Mouse (Mus musculus) intestine, embryonic 16.5 days (tissue): ENCODE measurements around the gene Vmn1r210. TPM values are rescaled to one million over a fixed set of nuclear protein-coding genes. Genes with fewer than 3 reads are reported as not detected.
"Not testable (repeated sequence)": the region's sequence is repeated elsewhere in the genome, so short reads cannot be mapped to it uniquely, and the experiment has no call there.

Experiments
- ATAC-seq: fragments of 200-750 bp; cut with Nextera tagmentation; 2 replicates; pipeline ENCODE4 v1.8.0; 2017; ENCODE audit warnings: moderate TSS enrichment, moderate library complexity
- H3K27ac ChIP-seq: fragments of 300-500 bp; sonication (generic); 2 replicates; pipeline ENCODE4 v1.5.1; 2014; ENCODE audit warnings: mild to moderate bottlenecking, low read length
- H3K27me3 ChIP-seq: fragments of 300-500 bp; sonication (generic); replicated peaks from 2 replicates; pipeline ENCODE4 v1.6.1; 2014; ENCODE audit warnings: low read length, control low read depth, mixed read lengths; ENCODE audit not compliant: control insufficient read depth, insufficient read depth
- H3K36me3 ChIP-seq: fragments of 300-500 bp; sonication (generic); 2 replicates; pipeline ENCODE4 v1.6.1; 2014; ENCODE audit warnings: low read length, control low read depth; ENCODE audit not compliant: control insufficient read depth, insufficient read depth
- H3K4me1 ChIP-seq: fragments of 300-500 bp; sonication (generic); 2 replicates; pipeline ENCODE4 v1.6.1; 2014; ENCODE audit warnings: low read length, control low read depth, mixed read lengths; ENCODE audit not compliant: control insufficient read depth, insufficient read depth
- H3K4me2 ChIP-seq: fragments of 300-500 bp; sonication (generic); 2 replicates; pipeline ENCODE4 v1.6.1; 2014; ENCODE audit warnings: low read depth, low read length, control low read depth
- H3K4me3 ChIP-seq: fragments of 300-500 bp; sonication (generic); 2 replicates; pipeline ENCODE4 v1.5.1; 2014; ENCODE audit warnings: mild to moderate bottlenecking, low read length
- H3K9ac ChIP-seq: fragments of 300-500 bp; sonication (generic); 2 replicates; pipeline ENCODE4 v1.6.1; 2014; ENCODE audit warnings: low read depth, low read length
- H3K9me3 ChIP-seq: fragments of 300-500 bp; sonication (generic); 2 replicates; pipeline ENCODE4 v1.6.1; 2016; ENCODE audit warnings: low read length, control low read depth; ENCODE audit not compliant: control insufficient read depth
- WGBS: fragments of 180-500 bp; shearing (Covaris S2); extraction: QIAGEN DNeasy Blood & Tissue Kit; methylation state at CpG from one replicate; pipeline ENCODE4 v1.1.7; 2014; 5-methylcytosine and 5-hydroxymethylcytosine counted together
- polyA plus RNA-seq: library from polyadenylated mRNA; unstranded; fragments of >200 nt; fragmentation: Nextera tagmentation; extraction: Ambion mirVana; gene quantifications from 2 replicates; pipeline ENCODE4 v1.2.1, GENCODE M21; 2015

Vmn1r210 gene
- not detected in 2 replicates for polyA plus RNA-seq

GRCm38 (mm10) chr13:22831248-22831647 lies at the start of gene Vmn1r210:
TSS of gene Vmn1r210 (minus strand) at chr13:22831348.
- Histone ChIP-seq H3K4me1 (no peaks in the 10 kb centered on the region), H3K36me3 (no peaks in the 10 kb centered on the region), H3K27ac (no peak within 1 kb of the TSS), H3K9me3 (no peaks in the 10 kb centered on the region), H3K4me3 (no peak within 1 kb of the TSS), H3K4me2 (no peak within 1 kb of the TSS), H3K27me3 (no peaks in the 10 kb centered on the region), H3K9ac (no peak within 1 kb of the TSS)
- WGBS = 58% methylated on average over 4 of the region's 4 CpGs
- no peak for ATAC-seq

- no peak for ATAC-seq
- Histone ChIP-seq H3K27ac (no peak overlapping the region), H3K4me2 (no peak overlapping the region), H3K9me3 (no peaks in the 10 kb centered on the region), H3K27me3 (no peaks in the 10 kb centered on the region), H3K4me1 (no peaks in the 10 kb centered on the region), H3K4me3 (no peak overlapping the region), H3K36me3 (no peaks in the 10 kb centered on the region), H3K9ac (no peak overlapping the region)
- WGBS = 100% methylated on average over 1 of the region's 1 CpGs
Observed at GRCm38 (mm10) chr13:22879257-22879656, 48.1 kb upstream of the Vmn1r210 start.

- Histone ChIP-seq H3K4me3 (no peak within 1 kb of the TSS), H3K4me1 (no peaks in the 10 kb centered on the region), H3K4me2 (no peak within 1 kb of the TSS), H3K27me3 (no peaks in the 10 kb centered on the region), H3K36me3 (no peaks in the 10 kb centered on the region), H3K9ac (no peak within 1 kb of the TSS), H3K9me3 (no peaks in the 10 kb centered on the region), H3K27ac (no peak within 1 kb of the TSS)
- no peak for ATAC-seq
- WGBS = 70% methylated on average over 1 of the region's 1 CpGs
Observed at GRCm38 (mm10) chr13:22857461-22857860, 26.3 kb upstream of the Vmn1r210 start, which contains the start of gene Vmn1r211. TSS of gene Vmn1r211 (minus strand) at chr13:22857561.

- Histone ChIP-seq H3K27ac (no peak overlapping the region), H3K36me3 (no peaks in the 10 kb centered on the region), H3K9ac (no peak overlapping the region), H3K4me2 (no peak overlapping the region), H3K4me1 (no peaks in the 10 kb centered on the region), H3K9me3 (no peaks in the 10 kb centered on the region), H3K4me3 (no peak overlapping the region), H3K27me3 (no peaks in the 10 kb centered on the region)
- ATAC-seq = no peak
- 77% methylated on average over 4 of the region's 4 CpGs for WGBS
Observed at GRCm38 (mm10) chr13:22854760-22855159, 23.6 kb upstream of the Vmn1r210 start.

GRCm38 (mm10) chr13:22846798-22847197 lies 15.7 kb upstream of the Vmn1r210 start:
- H3K27me3 ChIP-seq = no peaks in the 10 kb centered on the region
- H3K4me1 ChIP-seq = no peaks in the 10 kb centered on the region
- H3K4me2 ChIP-seq = no peak overlapping the region
- no peak overlapping the region for H3K4me3 ChIP-seq
- ATAC-seq = no peak
- no peak overlapping the region for H3K9ac ChIP-seq
- H3K27ac ChIP-seq = no peak overlapping the region
- no peaks in the 10 kb centered on the region for H3K9me3 ChIP-seq
- H3K36me3 ChIP-seq = no peaks in the 10 kb centered on the region
- WGBS = 80% methylated on average over 1 of the region's 1 CpGs

GRCm38 (mm10) chr13:22844304-22844703 lies 13.2 kb upstream of the Vmn1r210 start:
- ATAC-seq, H3K27me3 ChIP-seq, H3K36me3 ChIP-seq, H3K4me3 ChIP-seq, H3K27ac ChIP-seq, H3K4me2 ChIP-seq, H3K4me1 ChIP-seq, H3K9ac ChIP-seq, H3K9me3 ChIP-seq: not testable (repeated sequence)
- WGBS = 63% methylated on average over 3 of the region's 3 CpGs

- not testable (repeated sequence) for H3K9ac ChIP-seq, H3K27ac ChIP-seq, H3K4me1 ChIP-seq, H3K9me3 ChIP-seq, H3K4me2 ChIP-seq, H3K27me3 ChIP-seq, H3K4me3 ChIP-seq, H3K36me3 ChIP-seq, ATAC-seq
- WGBS = 38% methylated on average over 7 of the region's 7 CpGs
Observed at GRCm38 (mm10) chr13:22829395-22829794, 1.8 kb downstream of the Vmn1r210 start.

GRCm38 (mm10) chr13:22821601-22822000 lies 9.5 kb downstream of the Vmn1r210 start:
- H3K27me3 ChIP-seq, H3K27ac ChIP-seq, H3K9ac ChIP-seq, H3K4me2 ChIP-seq, H3K4me3 ChIP-seq, H3K9me3 ChIP-seq, H3K36me3 ChIP-seq, ATAC-seq, H3K4me1 ChIP-seq: not testable (repeated sequence)
- WGBS = 83% methylated on average over 1 of the region's 1 CpGs

GRCm38 (mm10) chr13:22809582-22809981 lies 21.6 kb downstream of the Vmn1r210 start, which contains the start of gene Vmn1r209:
TSS of gene Vmn1r209 (minus strand) at chr13:22809682.
- H3K4me1 ChIP-seq, H3K27me3 ChIP-seq, H3K36me3 ChIP-seq, H3K4me3 ChIP-seq, ATAC-seq, H3K9ac ChIP-seq, H3K27ac ChIP-seq, H3K4me2 ChIP-seq, H3K9me3 ChIP-seq: not testable (repeated sequence)

- H3K9ac ChIP-seq, H3K4me1 ChIP-seq, H3K4me2 ChIP-seq, ATAC-seq, H3K9me3 ChIP-seq, H3K36me3 ChIP-seq, H3K4me3 ChIP-seq, H3K27me3 ChIP-seq, H3K27ac ChIP-seq: not testable (repeated sequence)
- WGBS = 77% methylated on average over 3 of the region's 3 CpGs
Observed at GRCm38 (mm10) chr13:22788096-22788495, 43.1 kb downstream of the Vmn1r210 start.
